Mouse (Mus musculus): ENCODE results near the gene 1700021F05Rik.

Gene 1700021F05Rik

GRCm38 (mm10) chr10:43540442-43541152 is at the start of gene 1700021F05Rik:
Gene 1700021F05Rik, minus strand, starts transcription at chr10:43540994.
- DNase-seq, result peak; percentile 95

DNA sequence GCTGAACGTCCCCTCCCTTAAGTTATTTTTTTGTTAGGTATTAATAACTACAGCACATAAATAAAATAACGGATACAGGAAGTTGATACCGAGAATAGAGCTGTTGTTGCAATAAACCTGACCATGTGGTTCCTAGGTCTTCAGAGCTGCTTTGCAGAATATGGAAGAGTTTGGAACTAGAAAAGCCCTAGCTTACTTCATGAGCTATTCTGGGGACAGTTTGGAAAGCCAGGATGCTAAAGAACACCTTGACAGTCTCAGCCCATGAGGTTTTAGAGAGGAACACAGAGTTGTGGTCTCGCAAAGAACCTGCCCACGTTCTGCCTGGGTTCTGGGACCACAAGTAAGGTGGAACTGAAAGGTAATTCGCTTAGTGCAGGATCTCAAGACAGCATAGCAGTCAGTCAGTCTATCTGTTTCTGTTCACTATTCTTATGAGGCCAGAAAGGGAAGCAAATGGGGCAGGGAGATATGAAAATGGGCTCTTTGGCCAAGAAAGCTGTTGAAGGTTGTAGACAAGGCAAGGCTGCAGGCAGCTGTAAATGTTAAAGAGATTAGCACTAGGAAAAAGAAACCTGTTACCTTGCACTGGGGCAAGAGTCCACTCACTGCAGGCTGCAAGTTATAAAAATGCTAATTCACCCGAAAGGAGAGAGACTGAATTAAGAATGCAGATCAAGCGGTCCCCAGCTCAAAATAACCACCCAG is 47.8 kb upstream of the 1700021F05Rik start:
- DNase-seq, result no peak

GRCm38 (mm10) chr10:43584538-43584937 is 43.7 kb upstream of the 1700021F05Rik start:
- DNase-seq, result no peak

- no peak for DNase-seq
Observed at GRCm38 (mm10) chr10:43581260-43581659, 40.5 kb upstream of the 1700021F05Rik start.

- no peak for DNase-seq
Observed at GRCm38 (mm10) chr10:43580649-43581078, 39.9 kb upstream of the 1700021F05Rik start.

DNA sequence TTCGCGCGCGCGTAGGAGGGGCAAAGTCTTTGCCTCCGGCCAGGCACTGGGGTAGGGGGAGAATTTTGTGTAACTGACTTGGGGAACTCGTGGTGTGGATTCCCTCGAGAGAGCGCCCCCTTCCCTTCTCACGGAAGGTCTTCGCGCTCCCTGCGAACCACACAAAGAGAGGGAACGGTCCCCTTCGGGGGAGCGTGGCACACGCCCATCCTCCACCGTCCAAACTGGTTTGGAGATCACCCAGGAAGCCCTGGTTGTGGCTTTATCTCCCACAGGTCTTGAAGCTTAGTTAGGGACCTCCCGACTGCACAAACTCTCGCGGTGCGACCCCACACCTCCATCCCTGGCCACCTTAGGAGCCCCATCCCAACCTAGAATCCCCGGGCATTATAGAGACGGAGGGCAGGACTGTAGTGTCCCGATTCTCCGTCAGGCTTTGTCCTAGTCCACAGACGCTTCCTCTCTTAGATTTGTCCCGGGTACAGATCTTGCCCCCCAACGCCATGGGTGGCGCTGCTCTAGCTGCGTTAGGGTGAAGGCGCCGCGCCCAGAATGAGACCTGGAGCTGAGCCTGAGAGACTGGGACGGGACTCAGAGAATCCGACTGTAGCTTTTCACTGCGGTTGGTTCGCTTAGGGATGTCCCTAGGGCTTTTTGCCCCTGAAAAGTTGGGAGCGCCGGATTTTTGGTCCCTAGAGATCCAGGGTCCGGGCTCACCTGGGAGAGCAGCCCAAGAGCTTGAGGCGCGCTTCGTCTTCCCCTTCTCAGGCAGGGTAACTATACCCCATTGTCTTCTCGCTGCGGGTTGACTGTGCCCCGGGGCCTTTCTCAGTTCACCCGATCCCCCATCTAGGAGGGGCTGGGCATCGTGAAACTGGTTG is 38.8 kb upstream of the 1700021F05Rik start:
- DNase-seq, result no peak

DNA sequence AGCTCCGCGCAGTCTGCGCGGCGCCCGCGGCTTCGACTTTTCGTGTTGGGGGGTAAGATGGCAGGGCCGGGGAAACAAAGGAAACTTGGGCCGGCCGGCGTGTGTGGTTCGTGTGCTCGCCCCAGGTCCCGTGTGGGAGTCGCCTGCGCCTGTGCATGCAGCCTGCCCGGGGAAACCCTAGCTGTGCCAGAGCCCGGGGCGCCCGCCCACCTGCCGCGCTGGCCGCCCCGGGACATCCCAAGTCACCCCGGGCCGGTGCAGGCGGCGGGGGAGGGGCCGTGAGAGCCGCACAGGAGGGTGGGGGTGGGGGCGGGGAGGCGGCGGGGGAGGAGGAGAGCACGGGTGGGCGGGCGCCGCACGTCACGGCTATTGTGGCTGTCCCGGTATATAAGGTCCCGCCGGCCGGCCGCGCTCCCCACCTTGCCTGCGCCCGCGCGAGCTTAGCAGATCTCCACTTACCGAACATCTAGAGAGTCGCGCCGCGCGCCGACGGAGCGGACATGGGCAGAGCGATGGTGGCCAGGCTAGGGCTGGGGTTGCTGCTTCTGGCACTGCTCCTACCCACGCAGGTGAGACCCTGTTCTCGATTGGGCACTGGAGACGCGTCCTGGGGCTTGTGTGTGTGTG is 38.1 kb upstream of the 1700021F05Rik start:
- DNase-seq, result no peak

DNA sequence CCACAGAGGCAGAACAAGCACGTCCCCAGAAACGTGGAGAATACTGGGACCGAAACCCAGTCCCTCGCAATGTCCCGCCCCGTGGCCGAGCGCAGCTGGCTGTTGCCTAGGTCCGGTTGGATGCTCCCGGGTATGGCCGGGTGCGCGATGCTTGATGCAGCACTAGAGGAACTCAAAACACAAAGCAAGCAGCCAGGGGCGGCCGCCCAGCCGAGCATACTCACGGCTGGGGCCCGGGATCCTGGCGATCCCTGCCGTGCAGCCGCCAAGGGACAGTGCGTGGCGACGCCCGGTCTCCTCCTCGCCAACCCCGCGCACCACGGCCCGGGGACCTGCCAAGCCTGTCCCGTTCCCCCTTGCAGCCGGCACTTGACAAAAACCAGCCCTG is 37.6 kb upstream of the 1700021F05Rik start:
- peak; percentile 10 for DNase-seq

- no peak for DNase-seq
Observed at GRCm38 (mm10) chr10:43577997-43578331, 37.2 kb upstream of the 1700021F05Rik start, which contains the start of gene Cd24a. Gene Cd24a, plus strand, starts transcription at chr10:43578284.

- no peak for DNase-seq
Observed at GRCm38 (mm10) chr10:43577299-43577996, 36.7 kb upstream of the 1700021F05Rik start.

- DNase-seq, result peak; percentile 71
Observed at GRCm38 (mm10) chr10:43574956-43575355, 34.2 kb upstream of the 1700021F05Rik start.

GRCm38 (mm10) chr10:43574352-43574751 is 33.6 kb upstream of the 1700021F05Rik start:
- no peak for DNase-seq

GRCm38 (mm10) chr10:43561311-43561710 is 20.5 kb upstream of the 1700021F05Rik start:
- no peak for DNase-seq

DNA sequence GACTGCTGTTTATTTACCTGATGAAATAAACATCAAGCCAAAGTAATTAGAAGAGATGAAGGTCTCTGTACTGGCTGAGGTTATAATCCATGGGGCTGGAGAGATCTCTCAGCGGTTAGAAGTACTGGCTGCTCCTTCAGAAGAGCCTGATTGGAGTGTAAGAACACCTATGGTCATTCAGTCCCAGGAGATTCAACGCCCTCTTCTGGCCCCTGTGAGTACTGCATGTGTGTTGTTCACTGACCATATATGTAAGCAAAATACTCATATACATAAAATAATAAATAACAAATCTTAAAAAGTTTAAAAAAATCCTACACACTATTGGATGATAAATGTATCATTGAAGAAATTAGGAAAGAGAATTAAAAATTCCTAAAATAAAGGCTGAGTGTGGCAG is 20.0 kb upstream of the 1700021F05Rik start:
- no peak for DNase-seq

DNA sequence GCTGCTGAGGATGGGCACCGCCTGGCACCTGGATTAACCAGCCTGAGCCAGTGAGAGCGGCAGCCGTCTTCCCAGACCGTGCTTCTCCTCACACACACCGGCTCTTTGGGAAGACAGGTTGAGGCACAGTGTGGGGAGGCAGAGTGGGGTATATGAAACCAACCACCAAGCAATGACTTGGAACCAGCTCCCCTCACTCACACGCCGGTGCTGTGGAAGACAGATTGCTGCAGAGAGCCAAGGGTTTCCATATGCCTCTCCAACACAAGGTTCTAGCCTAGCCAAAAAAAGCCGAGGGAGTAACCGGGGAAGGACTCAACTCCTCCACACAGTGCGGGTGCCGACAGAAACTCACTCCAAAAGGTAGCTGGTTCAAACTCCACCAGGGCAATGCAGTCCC is 18.5 kb upstream of the 1700021F05Rik start:
- DNase-seq, result no peak

- no peak for DNase-seq
Observed at GRCm38 (mm10) chr10:43557630-43558165, 16.9 kb upstream of the 1700021F05Rik start.

DNA sequence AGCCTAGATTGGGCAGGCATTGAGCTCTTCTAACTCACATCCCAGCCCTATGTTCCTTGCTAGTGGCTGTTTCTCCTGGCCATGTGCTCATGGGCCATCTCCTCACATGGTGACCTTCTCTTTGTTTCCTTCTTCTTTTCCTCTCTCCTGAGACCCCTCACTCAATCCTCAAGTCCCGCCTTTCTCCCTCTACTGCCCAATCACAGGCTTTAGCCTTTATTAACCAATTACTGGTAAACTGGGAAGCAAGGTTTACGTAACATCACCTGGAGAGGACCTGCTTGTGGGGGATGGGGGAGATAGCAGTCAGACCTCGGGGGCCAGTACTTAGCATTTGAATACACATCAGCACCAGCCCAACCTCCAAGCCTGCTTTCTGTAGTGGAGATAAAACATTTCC is 10.6 kb upstream of the 1700021F05Rik start:
- no peak for DNase-seq

DNA sequence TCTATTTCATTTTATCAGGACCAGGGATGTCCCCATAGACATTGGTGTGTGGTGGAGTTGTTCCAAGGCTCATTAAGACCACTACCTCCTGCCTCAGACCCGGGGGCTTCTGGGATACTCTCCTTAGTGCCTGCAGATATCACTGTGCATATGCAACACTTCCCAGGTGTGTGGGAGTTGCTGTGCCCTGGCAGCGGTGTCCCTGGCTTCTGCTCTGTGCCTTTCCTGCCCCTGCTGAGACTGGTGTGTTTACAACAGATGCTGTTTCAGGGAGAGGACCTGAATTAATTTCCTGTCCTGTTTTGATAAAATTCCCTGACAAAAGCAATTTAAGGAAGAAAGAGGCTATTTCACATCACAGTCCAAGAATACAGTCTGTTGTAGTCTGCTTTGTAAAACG is 10.1 kb upstream of the 1700021F05Rik start:
- no peak for DNase-seq

GRCm38 (mm10) chr10:43549411-43549810 is 8.6 kb upstream of the 1700021F05Rik start:
- no peak for DNase-seq

GRCm38 (mm10) chr10:43541153-43541544 is 355 bp upstream of the 1700021F05Rik start:
- no peak for DNase-seq

DNA sequence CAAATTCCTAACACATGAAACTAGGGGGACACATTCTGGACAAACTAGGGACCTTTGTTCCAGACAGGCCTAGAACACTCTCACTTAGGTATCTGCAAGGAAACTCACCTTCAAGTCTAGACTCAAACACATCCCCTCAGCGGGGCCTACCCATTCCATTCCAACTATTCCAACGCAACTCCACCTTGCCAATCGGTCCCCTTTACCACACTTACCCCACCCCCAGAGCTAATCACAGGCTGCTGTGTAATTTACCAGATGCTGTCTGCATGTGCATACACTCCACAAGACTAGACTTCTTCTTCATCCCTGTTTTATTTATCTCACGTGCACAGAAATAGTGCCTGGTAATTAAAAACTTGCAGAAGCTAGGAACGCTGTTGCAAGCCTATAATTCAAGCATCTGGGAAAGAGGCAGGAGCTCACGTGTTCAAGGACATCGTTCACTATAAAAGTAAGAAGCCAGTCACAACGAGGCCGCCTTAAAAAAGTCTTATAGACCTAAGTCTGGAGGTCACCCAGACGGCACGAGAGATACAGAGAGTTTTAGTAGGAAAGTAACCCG is 966 bp downstream of the 1700021F05Rik start:
- no peak for DNase-seq

DNA sequence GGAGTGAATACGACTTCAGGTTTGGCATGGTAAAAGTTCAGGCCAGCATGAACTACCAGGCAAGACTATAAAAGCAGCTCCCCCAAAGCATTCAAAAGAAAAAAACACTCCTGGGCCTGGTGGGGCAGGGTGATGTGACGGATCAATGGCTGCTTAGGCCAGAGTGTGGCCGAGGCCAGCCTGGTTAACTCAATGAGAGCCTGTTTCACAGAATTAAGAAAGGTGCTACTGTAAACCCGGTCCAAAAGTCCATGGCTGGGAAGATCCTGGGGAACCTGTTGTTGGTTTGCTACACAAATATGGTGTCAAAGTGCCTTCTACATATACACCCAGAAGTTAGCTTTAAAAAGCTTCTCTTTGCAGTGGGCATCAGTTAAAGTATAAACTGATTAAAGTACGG is 2.0 kb downstream of the 1700021F05Rik start:
- DNase-seq, result no peak

Measured in right cerebral cortex, adult 18-20 months (tissue).